Mouse (Mus musculus): ENCODE measurements around the gene Gfral. TPM values are rescaled to one million over a fixed set of nuclear protein-coding genes. Genes with fewer than 3 reads are reported as not detected.

The Gfral gene
- total RNA-seq (2021): not detected

DNA sequence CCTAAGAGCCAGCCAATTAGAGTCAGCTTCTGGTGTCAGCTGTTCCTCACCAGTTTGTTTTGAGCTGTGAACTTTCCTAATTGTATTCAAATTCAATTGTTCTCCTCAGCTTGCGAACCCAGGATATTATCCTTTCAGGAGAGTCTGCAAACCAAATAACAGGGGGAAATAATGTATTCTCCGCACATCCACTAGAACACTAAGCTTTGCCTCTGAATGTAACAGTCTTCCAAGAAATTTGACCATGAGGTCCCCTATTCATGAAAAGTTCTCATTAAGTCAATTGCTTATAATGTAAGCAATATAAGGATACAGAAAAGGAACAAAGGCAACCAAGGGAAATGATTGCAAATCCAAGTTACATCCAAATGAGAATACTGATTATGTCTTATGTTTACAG, at the start of gene Gfral:
Gene Gfral (minus strand): TSS at position 101 of the 400 bp plus-strand sequence.
- no peak for DNase-seq
- intact Hi-C loops (cut with DNase I): no loop called here

DNA sequence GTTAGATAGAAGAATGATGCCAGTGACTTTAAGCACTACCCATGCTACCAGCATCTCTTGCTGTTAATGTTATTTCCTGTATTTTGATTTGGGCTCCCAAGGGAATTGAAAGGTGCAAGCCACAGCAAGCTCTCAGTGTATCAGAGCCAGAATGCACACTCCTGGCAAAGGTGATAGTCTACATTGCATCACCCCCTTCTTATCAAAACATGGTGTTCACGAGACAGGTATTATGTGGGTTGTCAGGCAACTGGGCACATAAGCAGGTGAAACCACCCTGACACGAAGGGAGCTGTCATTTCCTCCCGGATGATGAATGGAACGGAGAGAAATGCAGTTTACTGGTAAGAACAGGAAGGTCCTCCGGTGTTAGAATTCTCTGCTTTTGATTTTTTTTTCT, 44.3 kb upstream of the Gfral start:
- intact Hi-C loops (cut with DNase I): no loop called here
- no peak for DNase-seq

DNA sequence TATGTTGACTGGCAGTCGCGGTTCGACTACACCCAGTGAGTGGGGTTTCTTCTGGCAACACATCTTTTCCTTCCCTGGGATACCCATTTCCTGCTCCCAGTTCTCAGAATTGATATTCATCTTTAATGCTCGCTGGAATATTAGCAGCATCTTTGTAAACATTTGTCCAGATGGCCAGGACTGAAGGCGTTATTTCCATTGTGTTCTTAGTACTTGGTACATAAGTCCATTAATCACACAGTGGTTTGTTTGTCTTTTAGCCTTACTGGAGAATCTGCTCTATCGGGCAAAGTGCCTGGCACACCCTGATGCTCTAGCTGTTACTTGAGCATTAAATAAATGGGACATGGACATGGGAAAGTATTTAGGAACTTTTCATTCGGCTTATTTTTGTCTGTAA, 39.1 kb upstream of the Gfral start:
- DNase-seq: no peak
- intact Hi-C loops (cut with DNase I): no loop called here

DNA sequence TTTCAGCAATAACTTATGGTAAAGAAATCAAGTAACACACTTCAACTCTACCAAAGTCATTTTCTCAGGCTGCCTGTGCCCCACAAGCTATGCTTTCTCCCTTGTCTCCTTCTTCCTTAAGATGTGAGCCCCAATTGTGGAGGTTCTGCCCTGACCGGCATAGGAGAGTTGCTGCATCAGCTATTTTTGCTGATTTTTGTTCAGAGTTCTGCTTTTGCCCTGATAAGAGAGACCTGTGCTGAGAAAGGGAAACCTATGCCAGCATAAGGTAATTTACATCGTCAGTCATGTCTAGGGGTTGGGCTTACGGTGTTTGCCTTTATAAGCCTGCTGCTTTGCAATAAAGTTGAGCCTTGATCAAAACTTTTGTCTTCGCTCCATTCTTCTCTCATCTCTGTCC, 38.7 kb upstream of the Gfral start:
- intact Hi-C loops (cut with DNase I): no loop called here

DNA sequence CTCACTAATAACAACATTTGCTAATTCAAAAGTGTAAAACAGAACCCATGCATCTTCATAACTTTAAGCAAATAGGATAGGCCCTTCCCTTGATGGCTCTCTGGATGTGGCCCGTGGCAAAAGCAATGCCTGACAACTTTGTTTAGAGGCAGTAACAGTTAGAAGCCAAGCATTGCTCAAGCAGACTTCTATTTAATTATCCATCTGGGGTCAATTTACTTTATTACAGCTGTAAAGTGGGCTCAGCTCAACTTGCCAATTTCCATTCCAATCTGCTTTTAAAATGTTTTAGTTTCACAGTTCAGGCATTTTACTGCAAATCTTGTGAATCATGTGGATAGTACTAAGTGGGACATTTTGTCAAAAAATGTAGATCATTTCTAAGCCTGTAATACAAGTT, 28.9 kb upstream of the Gfral start:
- intact Hi-C loops (cut with DNase I): no loop called here
- DNase-seq: no peak

More for the DNA sequence above, 38.7 kb upstream of the Gfral start:
- no peak for DNase-seq

DNA sequence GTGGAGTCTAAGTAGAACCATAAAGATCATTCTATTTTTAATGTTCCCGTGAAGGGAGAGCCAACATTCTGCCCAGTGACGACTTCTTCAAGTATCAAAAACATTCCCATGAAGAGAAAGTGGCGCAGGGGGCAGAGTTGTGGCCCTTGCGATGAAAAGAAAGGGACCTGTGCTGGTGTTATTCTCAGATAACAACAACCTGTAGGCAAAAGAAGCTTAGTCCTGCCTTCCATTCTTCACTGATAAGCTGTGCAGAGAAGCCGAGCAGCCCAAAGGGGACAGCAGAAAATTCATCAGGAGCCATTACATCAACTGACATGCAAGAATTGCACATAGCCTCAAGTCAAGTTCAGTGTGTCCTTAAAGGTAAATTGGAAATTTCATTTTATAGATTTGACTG, 24.5 kb upstream of the Gfral start:
- DNase-seq: no peak
- intact Hi-C loops (cut with DNase I): loop anchor here (5.0 kb wide), 1 partner anchor 476 kb away; no protein-coding TSS in a partner anchor

DNA sequence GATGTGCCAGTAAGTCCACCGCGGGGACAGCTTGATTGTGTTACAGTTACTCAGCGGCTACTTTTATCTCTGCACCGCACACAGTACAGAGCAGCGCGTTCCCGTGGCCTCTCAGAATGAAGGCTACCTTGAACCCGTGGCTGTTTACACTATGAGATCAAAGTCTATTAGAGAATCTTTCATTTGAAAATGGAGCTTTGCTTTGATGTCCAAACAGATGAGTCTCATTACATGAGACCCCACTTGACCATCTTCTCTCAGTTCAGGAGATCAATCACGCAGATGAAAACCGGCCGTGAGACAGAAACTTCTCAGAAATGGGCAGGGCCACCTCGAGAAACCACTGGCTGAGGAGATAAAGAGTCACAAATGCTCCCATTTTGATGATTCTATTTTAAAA, 23.8 kb upstream of the Gfral start:
- intact Hi-C loops (cut with DNase I): loop anchor here (5.0 kb wide), 1 partner anchor 475 kb away; no protein-coding TSS in a partner anchor
- DNase-seq: no peak

DNA sequence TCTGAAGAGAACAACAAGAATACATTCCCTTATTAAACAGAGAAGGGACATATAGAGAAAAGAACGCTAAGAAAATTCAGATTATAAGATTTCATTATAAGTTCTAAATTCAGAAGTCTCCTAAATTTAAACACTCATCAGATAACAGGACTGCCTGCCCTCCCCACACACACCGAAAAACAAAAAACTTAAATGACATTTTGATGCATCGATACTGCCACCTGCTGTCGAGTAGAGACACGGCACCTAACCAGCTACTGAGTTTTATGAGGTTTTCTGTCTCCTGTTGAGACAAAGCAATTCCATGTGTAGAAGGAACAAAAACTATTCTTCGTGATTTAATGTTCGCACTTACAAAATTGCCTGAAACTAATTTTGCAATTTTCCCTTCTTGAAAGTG, 23.2 kb upstream of the Gfral start:
- intact Hi-C loops (cut with DNase I): loop anchor here (5.0 kb wide), 1 partner anchor 474 kb away; no protein-coding TSS in a partner anchor
- peak; percentile 54 for DNase-seq

DNA sequence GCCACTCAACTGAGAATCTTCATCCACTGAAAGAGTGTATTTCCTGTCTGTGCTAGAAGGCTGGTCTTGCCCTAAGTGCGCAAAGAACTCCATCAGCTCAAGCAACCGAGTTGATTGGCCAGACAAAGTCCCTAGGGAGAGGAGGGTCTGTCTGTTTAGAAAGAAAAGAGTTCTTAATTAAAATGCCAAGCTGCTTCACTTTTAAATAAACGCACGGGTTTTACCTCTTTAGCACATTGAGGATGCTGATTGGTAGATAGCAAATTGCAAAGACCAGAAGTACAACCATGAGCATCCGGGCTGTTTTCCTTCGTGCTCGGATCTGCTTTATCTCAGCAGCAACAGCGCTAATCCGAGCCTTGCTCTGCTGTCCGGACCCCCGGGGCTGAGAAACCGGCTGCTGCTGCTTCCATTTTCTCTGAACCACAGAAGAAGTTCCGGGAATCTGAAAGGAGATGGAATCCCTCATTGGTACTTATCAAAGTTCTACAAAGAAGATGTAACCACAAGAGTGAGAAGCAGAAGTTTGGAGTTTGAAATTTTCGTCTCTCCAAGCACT, 22.6 kb upstream of the Gfral start:
- DNase-seq: peak; percentile 53
- intact Hi-C loops (cut with DNase I): loop anchor here (5.0 kb wide), 1 partner anchor 474 kb away; no protein-coding TSS in a partner anchor

DNA sequence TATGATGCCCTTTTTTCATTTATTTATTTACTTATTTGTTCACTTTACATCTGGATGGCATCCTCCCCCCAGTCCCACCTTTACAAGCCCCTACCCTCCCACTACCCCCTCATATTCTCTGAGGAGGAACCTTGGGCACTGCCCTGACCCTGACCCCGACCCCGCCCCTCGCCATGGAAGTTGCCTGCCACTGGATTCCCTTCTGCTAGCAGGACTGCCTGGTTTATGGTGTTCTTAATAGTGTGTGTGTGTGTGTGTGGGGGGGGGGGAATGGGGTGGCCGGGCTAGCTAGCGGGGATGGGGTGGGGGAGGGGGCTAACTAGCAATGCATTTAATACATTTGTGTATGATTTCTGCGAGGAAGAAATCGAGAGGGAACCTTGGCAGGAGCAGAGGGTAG, 21.4 kb upstream of the Gfral start:
- DNase-seq: no peak
- intact Hi-C loops (cut with DNase I): loop anchor here (5.0 kb wide), 1 partner anchor 473 kb away; no protein-coding TSS in a partner anchor

DNA sequence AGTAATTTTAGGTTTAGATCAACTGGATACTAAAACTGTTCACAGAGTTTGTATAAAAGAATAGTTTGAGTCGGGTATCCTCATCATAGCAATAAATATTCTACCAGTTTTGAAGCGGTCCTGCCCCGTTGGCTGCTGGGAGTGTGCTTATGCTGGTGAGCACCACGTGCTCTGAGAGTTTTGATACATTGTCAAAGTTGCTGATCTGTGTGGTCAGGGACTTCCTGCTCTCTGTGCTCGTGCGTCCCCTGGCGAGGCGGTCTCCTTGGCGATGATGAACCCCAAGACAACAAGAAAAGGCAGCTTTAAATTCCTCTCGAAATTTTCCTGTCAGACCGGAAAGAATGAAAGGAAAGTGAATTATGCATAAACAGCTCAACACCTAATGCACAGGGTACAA, 16.9 kb upstream of the Gfral start:
- intact Hi-C loops (cut with DNase I): no loop called here
- DNase-seq: no peak

DNA sequence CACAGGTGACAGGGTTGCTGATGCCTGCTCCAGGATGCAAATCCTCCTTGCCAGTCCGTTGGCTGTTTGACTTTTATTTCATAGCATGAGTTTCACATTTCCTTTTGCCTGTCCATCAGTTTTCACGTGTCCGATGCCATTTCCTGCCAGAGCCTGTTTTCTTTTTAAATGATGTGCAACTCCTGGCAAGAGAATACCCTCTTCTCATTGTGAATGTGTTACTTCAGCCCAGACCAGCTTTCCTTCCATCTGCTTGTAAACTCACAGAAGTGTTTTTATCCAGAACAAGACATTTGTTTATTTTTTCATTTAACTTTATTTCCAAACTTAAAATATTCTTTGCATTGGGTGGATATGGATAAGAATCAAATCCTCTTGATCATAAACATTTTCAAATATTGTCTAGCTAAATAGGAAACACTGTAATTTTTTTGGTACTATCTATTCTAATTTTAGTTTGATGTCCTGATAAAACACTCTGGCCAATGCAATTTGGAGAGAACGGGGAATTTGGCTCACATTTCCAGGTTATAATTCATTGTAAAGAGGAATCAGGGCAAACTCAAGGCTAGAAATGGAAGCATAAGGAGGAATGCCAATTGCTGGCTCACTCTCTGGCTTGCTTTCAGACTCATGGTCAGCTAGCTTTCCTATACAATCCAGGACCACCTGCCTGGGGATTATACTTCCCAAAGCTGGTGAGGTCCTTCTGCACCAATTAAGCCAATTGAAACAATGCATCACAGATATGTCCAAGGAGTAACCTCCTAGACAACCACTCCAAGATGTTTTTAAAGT, 3.9 kb upstream of the Gfral start:
- DNase-seq: no peak
- intact Hi-C loops (cut with DNase I): no loop called here

DNA sequence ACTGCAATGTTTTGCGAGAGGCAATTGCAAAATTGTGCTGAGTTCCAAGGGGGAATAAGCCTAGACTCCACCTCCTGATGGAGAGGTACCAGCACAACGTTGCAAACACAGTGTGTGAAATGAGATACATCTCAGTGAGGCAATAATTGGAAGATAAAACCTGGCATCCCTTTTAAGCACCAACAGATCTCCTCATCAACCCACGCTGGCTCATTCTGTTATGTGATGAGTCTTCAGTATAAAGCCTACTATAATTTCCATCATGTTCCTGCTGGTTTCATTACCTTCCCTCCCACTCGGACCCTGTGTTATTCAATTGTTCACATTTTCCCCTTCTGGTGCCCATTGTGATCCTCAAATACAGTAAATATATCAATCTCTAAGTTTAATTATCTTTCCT, 1.2 kb upstream of the Gfral start:
- no peak for DNase-seq
- intact Hi-C loops (cut with DNase I): no loop called here

DNA sequence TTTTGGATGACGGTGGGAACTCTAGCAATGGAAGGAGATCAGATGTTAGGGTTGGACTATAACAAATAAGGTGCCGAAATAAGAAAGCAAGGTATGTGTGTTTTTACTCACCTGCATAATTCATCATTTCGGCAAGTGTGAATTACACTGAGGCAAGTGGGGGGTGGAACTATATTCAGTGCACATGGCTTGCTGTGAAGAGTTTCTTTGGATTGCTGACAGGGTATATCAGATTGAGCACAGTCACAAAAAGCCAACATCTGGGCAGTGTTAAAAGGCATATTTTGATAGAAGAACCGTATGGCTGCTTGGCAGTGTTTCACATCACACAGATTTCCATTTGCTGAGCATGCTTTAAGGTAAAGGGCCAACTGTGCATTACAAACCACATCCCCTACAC, 16.5 kb downstream of the Gfral start:
- no peak for DNase-seq

DNA sequence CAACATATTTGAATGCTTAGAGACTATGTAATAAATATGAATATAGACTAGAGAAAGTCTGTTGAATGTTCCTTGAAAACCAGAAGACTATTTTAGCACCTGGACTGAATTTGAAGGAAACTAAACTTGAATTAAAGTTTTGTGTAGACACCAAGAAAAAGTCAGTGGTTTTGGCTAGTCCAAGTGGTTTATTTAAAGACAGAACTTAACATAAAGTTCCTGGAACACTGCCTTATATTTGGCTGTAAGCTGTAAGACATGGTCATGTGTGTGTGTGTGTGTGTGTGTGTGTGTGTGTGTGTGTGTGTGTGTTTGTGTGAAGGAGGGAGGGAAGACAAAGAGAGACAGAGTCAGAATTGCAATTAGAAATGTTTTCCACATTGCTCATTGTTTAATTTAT, 34.2 kb downstream of the Gfral start:
- DNase-seq: no peak
- intact Hi-C loops (cut with DNase I): no loop called here

More for the DNA sequence above, 16.5 kb downstream of the Gfral start:
- intact Hi-C loops (cut with DNase I): no loop called here

DNA sequence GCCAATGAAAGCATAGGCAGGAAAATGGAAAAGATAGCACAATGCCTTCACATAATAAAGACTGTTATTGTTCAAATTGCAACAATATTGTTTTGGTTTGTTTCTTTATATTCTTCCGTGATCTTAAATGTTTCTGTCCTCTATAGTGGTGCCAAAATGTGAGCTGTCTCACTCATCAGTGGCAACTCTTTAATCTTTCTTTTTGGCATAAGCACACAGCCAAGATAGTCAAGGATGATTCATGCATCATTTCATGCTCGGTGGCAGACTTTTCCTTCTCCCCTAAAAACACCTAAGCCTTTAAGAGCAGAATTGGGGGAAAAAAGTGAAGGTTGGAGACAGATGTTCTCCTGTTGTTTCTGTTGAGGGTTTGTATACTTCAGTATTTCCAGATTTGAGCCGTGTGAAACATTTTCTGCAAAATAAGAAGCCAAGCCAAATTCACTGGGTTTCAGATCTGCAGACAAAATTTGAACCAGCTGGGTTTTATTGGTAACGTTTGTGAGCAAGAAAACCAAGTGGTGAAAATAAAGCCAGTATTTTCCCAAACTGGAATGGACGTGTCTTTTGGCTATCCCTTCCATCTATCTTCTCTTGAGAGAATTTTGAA, 40.7 kb downstream of the Gfral start:
- intact Hi-C loops (cut with DNase I): no loop called here
- DNase-seq: no peak

DNA sequence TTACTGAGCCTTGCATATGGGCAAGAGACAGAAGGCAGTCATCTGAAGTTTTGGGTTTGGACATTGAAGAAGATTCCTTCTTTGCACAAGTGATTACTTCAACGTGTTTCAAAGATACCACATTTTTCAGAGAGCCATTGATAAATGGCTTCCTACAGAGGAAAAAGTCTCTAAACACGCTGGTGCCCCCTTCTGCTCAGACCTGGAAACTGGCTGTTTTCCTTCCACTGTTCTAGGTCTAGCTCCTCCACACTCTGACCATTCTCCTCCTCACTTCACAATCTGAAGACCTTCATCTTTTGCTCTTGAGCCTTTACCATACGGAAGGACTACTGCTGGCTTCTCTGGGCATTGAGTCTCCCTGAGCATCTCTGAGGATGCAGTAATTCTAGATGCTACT, 45.1 kb downstream of the Gfral start:
- peak; percentile 10 for DNase-seq
- intact Hi-C loops (cut with DNase I): no loop called here

DNA sequence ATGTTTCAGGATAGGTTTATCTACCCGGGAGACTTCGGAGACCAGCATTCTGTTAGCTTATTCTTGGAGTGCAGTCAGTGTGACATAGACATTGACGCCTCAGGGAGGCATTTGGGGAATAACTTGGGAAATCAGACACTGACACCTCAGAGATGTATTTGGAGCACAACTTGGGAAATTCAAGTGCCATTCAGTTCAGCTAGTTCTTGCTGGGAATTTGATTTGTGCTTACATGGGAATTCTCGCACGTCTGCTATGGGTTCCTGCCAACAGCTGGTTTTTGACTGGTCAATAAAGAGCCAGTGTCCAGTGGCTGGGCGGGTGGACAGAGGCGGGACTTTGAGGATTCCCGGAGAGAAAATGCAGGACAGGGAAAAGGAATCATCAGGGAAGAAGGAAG, 51.0 kb downstream of the Gfral start:
- intact Hi-C loops (cut with DNase I): no loop called here
- no peak for DNase-seq

DNA sequence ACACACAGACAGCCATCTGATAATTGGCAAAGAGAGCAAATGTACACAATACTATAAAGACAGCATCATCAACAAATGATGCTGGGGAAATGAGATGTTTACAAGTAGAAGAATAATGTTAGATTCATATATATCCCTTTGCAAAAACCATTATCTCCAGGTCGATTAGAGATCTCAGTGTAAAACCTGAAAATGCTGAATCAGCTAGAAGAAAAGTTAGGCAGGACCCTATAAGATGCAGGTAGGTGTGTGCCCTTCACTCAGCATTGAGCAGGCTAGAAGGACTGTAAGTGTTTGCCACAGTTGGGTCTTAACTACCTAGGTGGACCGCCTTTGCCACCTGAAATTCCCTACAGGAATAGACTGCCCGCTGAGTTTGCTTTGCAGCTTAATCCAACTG, 67.9 kb downstream of the Gfral start:
- DNase-seq: no peak
- intact Hi-C loops (cut with DNase I): no loop called here

DNA sequence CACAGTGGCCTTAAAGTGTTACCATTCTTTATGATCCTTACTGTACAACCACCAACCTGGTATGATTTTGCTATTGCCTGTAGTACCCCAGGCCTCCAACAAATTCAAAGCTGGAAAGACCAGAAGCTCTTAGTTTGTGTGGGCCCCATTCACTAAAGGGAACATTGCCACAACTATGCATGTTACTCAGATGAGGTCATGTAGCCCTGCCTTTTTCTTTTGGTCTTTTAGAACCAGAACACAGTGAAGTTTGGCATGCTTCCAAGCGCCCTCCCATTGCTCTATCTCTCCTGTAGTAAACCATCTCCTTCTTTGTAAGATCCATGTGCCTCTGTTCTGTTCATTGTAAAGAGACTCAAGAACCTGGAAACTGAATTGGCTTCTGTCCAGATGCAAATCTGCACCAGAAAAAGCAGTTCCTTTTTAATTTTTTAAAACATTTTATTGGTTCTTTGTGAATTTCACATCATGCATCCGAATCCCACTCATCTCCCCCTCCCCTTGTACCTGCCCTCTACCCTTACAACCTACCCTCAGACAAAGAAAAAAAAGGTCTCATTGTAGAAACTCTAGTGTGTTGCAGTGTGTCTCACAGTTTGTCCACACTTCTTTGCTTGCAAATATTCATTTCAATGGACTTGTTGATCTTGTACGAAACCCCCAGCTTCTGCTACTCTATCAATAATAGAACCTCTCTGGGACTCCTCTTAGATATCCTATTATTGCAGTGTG, 74.9 kb downstream of the Gfral start:
- intact Hi-C loops (cut with DNase I): no loop called here
- DNase-seq: peak; percentile 17

DNA sequence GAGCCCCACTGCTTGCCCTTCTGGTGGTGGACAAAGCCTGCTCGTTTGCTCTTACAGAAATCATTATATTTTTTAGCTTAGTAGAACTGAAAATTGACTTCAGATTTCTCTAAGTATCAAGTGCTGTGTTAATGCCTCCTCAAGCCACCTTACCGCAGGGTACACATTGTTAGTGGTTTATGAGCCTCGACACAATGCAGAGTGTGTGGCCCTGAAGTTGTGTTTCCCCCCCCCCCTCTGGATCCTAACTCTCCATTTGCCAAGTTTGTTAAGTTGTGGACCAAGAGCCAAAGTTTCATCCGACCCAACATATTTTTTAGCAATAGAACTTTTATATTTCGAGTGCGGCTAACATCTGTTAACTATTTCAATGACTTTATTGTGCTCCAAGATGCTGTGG, 79.4 kb downstream of the Gfral start:
- intact Hi-C loops (cut with DNase I): no loop called here
- no peak for DNase-seq

All from left cerebral cortex, postnatal 4 days (tissue).